Mouse (Mus musculus): ENCODE measurements around the gene Kdm2b. TPM values are rescaled to one million over a fixed set of nuclear protein-coding genes. Genes with fewer than 3 reads are reported as not detected.

The Kdm2b gene
- polyA plus RNA-seq, 1 experiment from 2014 or later: 26.8 TPM

DNA sequence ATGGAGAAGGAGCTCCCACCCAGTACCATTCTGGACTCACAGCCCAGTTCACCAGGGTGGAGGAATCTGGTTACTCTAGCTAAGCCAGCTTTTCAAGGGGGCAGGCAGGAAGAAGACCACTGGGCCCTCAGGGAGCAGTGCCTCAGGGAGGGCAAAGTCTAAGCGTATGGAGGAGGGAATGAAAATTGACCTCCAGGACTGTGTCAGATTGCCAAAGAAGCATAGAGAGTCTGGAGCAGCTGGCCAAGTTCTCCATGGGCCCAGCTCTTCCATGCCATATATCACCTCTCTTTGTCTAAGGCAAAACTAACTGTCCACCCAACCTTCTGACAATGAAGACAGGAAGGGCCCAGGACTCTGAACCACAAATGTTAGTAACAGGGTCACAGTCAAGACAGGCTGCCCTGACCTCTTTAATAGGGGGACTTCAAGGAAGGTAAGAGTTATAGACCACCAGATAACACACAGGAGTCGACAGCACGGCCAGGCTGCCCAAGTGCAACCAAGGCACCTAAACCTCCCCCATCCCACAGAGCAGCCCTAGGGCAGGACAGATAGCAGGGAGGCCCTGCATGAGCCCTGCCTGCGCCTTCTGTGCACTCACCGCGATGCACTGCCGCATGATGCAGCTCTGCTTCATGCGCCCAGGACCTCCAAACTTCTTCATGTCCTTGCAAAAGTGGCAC, 101.6 kb downstream of the Kdm2b start:
- Histone ChIP-seq H3K9ac (ENCODE audit: low read length) (no peak overlapping the region), H3K4me2 (ENCODE audit: low read depth, low read length) (no peak overlapping the region), H3K9me3 (replicated peaks; ENCODE audit: control insufficient read depth, low read length) (no peaks in the 10 kb centered on the region), H3K4me3 (ENCODE audit: low read length) (no peak overlapping the region), H3K27ac (ENCODE audit: low read length) (no peak overlapping the region), H3K27me3 (ENCODE audit: control insufficient read depth, insufficient read depth, low read length) (no peaks in the 10 kb centered on the region), H3K36me3 (ENCODE audit: control insufficient read depth, insufficient read depth) (no peaks in the 10 kb centered on the region; the same call in 1 of the 2 replicates), H3K4me1 (ENCODE audit: control insufficient read depth, insufficient read depth, low read length) (peaks cover 12% of the 10 kb centered on the region)
- ATAC-seq (replicated peaks; ENCODE audit: extremely low read depth, insufficient read depth, low FRiP score): no peak
- WGBS: 79% methylated on average over 8 of the region's 8 CpGs

DNA sequence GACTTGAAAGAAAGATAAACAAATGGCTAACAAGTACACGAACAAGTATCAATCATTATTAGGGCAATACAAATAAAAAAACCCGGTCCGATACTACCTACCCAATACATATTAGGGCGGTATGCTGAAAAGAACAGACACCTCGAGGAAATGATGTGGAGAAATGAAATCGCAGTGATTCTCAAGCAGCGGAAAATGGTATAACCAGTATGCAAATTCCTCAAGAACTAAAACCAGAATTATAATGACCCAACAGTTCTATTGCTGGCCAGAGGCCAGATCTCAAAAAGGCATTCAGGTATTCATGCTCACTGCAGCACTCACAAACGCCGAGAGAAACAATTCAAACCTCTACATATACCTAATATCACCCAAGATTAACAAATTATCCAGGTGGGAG, 102.6 kb downstream of the Kdm2b start:
- H3K4me2 ChIP-seq (ENCODE audit: low read depth, low read length): no peak overlapping the region

DNA sequence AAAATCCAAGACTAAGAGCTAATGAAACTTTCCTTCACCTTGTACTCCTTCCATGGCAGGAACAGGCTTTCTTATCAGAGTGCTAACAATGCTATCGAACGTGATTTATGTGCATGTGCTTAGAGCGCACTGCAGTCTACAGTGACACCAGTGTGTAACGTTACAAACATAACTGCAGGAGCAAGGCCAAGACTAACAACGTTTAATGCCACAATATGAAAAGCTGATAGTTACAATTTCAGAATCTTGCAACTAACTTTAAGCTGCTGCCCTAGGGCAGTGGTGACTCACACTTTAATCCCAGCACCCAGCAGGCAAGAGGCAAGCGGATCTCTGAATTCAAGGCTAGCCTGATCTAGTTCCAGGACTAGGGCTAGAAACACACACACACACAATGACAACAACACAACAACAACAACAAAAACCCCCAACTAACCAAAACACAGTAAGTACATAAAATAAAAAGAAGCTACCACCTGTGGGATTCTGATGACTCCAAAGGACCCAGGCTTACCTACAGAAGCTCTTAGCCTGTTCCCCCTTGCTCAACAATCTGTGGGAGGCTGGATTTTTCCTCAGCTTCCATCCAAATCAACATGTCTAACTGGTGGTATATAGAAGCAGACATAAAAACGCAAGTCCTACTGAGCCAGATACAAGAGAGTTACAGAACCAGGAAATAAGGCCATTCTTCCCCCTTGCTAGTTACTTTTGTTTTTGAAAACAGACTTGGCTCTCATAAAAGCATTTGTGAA, 104.9 kb downstream of the Kdm2b start:
- Histone ChIP-seq H3K4me3 (ENCODE audit: low read length) (no peak overlapping the region), H3K36me3 (ENCODE audit: control insufficient read depth, insufficient read depth) (peaks cover 4% of the 10 kb centered on the region), H3K4me1 (ENCODE audit: control insufficient read depth, insufficient read depth, low read length) (peaks cover 10% of the 10 kb centered on the region), H3K9ac (ENCODE audit: low read length) (no peak overlapping the region), H3K9me3 (replicated peaks; ENCODE audit: control insufficient read depth, low read length) (no peaks in the 10 kb centered on the region), H3K27me3 (ENCODE audit: control insufficient read depth, insufficient read depth, low read length) (no peaks in the 10 kb centered on the region), H3K27ac (ENCODE audit: low read length) (no peak overlapping the region), H3K4me2 (ENCODE audit: low read depth, low read length) (no peak overlapping the region)
- ATAC-seq (replicated peaks; ENCODE audit: extremely low read depth, insufficient read depth, low FRiP score): no peak; the same call in 1 of the 2 replicates
- 52% methylated on average over 7 of the region's 7 CpGs for WGBS

More for the DNA sequence above, 102.6 kb downstream of the Kdm2b start:
- WGBS: 91% methylated on average over 9 of the region's 9 CpGs
- Histone ChIP-seq H3K27me3 (ENCODE audit: control insufficient read depth, insufficient read depth, low read length) (no peaks in the 10 kb centered on the region), H3K4me3 (ENCODE audit: low read length) (no peak overlapping the region), H3K9ac (ENCODE audit: low read length) (no peak overlapping the region), H3K36me3 (ENCODE audit: control insufficient read depth, insufficient read depth) (no peaks in the 10 kb centered on the region; the same call in 1 of the 2 replicates), H3K4me1 (ENCODE audit: control insufficient read depth, insufficient read depth, low read length) (peaks cover 12% of the 10 kb centered on the region), H3K27ac (ENCODE audit: low read length) (no peak overlapping the region), H3K9me3 (replicated peaks; ENCODE audit: control insufficient read depth, low read length) (no peaks in the 10 kb centered on the region)
- no peak for ATAC-seq (replicated peaks; ENCODE audit: extremely low read depth, insufficient read depth, low FRiP score)

DNA sequence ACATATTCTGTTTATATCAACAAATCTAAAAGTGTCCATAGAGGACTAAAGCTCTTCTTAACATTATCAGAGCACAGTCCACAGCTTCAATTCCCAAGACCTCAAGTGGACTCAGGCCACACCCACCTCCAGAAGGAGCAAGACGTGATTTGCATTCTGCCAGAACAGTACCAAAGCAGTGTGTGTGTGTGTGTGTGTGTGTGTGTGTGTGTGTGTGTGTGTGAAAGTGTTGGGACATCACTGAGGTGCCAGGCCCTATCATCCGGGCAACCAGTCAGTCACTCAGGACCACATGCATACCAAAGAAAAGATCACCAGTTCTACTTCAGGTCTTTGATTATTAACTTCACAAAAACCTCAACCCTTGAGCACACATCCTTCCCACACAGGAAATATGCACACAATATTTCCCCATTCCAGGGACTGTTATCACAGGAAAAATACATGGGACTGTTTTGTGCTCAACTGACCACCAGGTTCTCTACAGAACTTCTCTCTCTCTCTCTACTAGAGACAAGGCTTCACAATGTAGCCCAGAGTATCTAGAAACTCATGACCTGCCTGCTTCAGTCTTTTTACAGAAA, 105.9 kb downstream of the Kdm2b start:
- Histone ChIP-seq H3K4me2 (ENCODE audit: low read depth, low read length) (no peak overlapping the region), H3K36me3 (ENCODE audit: control insufficient read depth, insufficient read depth) (peaks cover 12% of the 10 kb centered on the region), H3K27me3 (ENCODE audit: control insufficient read depth, insufficient read depth, low read length) (no peaks in the 10 kb centered on the region), H3K9ac (ENCODE audit: low read length) (no peak overlapping the region), H3K27ac (ENCODE audit: low read length) (no peak overlapping the region), H3K4me3 (ENCODE audit: low read length) (no peak overlapping the region), H3K4me1 (ENCODE audit: control insufficient read depth, insufficient read depth, low read length) (peaks cover 10% of the 10 kb centered on the region), H3K9me3 (replicated peaks; ENCODE audit: control insufficient read depth, low read length) (no peaks in the 10 kb centered on the region)
- 37% methylated on average over 2 of the region's 2 CpGs for WGBS
- no peak for ATAC-seq (replicated peaks; ENCODE audit: extremely low read depth, insufficient read depth, low FRiP score)

DNA sequence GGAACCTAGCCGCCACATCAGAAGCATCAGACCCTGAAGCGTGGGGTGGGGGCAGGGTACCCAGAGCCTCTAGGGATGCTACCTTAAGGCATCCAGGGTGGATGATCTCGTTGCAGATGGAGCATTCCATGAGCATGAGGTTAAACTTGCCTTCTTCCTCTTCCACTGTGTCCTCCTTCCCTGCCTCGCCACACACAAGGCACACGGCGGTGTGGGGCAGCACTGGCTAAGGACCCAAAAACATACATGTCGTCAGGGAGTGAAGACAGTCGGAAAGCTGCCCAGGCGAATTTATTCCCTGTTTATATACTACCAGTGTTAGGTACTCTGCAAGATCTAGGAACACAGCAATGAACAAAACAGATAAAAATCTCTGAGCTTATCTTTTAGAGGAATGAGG, 106.4 kb downstream of the Kdm2b start:
- 76% methylated on average over 9 of the region's 9 CpGs for WGBS
- Histone ChIP-seq H3K27ac (ENCODE audit: low read length) (no peak overlapping the region), H3K9ac (ENCODE audit: low read length) (no peak overlapping the region), H3K27me3 (ENCODE audit: control insufficient read depth, insufficient read depth, low read length) (no peaks in the 10 kb centered on the region), H3K4me2 (ENCODE audit: low read depth, low read length) (no peak overlapping the region), H3K9me3 (replicated peaks; ENCODE audit: control insufficient read depth, low read length) (no peaks in the 10 kb centered on the region), H3K4me1 (ENCODE audit: control insufficient read depth, insufficient read depth, low read length) (peaks cover 10% of the 10 kb centered on the region), H3K4me3 (ENCODE audit: low read length) (no peak overlapping the region), H3K36me3 (ENCODE audit: control insufficient read depth, insufficient read depth) (peaks cover 13% of the 10 kb centered on the region)
- no peak for ATAC-seq (replicated peaks; ENCODE audit: extremely low read depth, insufficient read depth, low FRiP score)

DNA sequence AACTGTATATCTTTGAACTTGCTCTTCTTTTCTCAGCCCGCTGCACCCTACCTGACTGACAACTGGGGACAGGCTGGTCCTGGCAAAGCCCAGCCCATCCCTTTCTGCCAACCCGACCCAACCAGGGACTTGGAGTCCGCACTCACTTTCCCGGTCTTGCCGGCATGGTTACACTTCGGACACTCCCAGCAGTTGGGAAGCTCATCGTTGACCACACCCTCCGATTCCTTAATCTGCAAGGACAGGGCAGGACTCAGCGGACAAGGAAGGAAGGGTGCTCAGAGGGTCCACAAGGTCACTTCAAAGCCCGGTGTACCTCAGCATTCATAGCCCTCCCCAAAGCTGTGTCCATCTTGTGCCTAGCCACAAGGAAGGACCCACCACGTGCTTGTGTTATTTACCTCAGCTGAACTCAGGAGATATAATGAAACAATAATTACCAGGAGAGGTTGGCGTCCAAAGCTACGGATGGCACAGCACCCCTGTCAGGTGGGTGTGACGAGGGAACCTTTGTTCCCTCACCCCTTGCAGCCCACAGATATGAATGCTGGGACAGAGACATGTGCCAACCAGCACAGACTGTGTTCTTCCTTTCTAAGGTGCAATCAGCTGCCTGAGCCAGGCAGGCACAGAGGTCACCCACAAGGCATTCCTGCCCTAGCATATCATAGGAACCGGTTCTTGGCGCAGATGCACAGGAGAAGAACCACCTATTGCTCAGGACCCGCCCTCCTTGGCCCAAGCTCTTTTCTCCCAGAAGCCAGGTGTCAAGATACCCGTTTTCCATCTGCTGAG, 107.2 kb downstream of the Kdm2b start:
- 90% methylated on average over 18 of the region's 18 CpGs for WGBS
- H3K36me3 ChIP-seq (ENCODE audit: control insufficient read depth, insufficient read depth): peaks cover 18% of the 10 kb centered on the region
- no peak for ATAC-seq (replicated peaks; ENCODE audit: extremely low read depth, insufficient read depth, low FRiP score)

DNA sequence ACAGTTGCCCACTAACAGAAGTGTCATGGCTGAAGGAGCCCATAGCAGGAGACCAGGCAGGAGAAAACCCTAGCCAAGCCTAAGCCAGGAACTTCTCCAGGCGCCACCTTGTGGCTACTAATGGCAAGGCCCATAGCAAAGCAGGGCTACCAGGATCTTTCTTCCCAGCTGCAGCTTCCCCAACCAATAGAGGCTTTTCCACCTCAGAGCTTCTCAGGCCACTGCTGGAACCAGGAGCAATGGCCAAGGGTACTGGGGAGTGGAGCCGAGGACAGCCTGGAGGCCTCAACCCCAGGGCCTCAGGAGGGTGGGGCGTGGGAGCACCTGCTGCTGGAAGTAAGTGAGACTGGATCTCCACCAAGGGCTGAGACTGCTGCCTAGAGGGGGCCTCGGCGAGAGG, 108.3 kb downstream of the Kdm2b start:
- H3K9me3 ChIP-seq (replicated peaks; ENCODE audit: control insufficient read depth, low read length): no peaks in the 10 kb centered on the region
- H3K27ac ChIP-seq (ENCODE audit: low read length): no peak overlapping the region
- ATAC-seq (replicated peaks; ENCODE audit: extremely low read depth, insufficient read depth, low FRiP score): no peak
- peaks cover 26% of the 10 kb centered on the region for H3K36me3 ChIP-seq (ENCODE audit: control insufficient read depth, insufficient read depth)
- H3K27me3 ChIP-seq (ENCODE audit: control insufficient read depth, insufficient read depth, low read length): no peaks in the 10 kb centered on the region
- WGBS: 56% methylated on average over 5 of the region's 5 CpGs
- H3K9ac ChIP-seq (ENCODE audit: low read length): no peak overlapping the region
- peaks cover 10% of the 10 kb centered on the region for H3K4me1 ChIP-seq (ENCODE audit: control insufficient read depth, insufficient read depth, low read length)
- no peak overlapping the region for H3K4me3 ChIP-seq (ENCODE audit: low read length)
- no peak overlapping the region for H3K4me2 ChIP-seq (ENCODE audit: low read depth, low read length)

More for the DNA sequence above, 107.2 kb downstream of the Kdm2b start:
- Histone ChIP-seq H3K27ac (ENCODE audit: low read length) (no peak overlapping the region), H3K9ac (ENCODE audit: low read length) (no peak overlapping the region), H3K4me3 (ENCODE audit: low read length) (no peak overlapping the region), H3K27me3 (ENCODE audit: control insufficient read depth, insufficient read depth, low read length) (no peaks in the 10 kb centered on the region), H3K9me3 (replicated peaks; ENCODE audit: control insufficient read depth, low read length) (no peaks in the 10 kb centered on the region), H3K4me1 (ENCODE audit: control insufficient read depth, insufficient read depth, low read length) (peaks cover 10% of the 10 kb centered on the region), H3K4me2 (ENCODE audit: low read depth, low read length) (no peak overlapping the region)

DNA sequence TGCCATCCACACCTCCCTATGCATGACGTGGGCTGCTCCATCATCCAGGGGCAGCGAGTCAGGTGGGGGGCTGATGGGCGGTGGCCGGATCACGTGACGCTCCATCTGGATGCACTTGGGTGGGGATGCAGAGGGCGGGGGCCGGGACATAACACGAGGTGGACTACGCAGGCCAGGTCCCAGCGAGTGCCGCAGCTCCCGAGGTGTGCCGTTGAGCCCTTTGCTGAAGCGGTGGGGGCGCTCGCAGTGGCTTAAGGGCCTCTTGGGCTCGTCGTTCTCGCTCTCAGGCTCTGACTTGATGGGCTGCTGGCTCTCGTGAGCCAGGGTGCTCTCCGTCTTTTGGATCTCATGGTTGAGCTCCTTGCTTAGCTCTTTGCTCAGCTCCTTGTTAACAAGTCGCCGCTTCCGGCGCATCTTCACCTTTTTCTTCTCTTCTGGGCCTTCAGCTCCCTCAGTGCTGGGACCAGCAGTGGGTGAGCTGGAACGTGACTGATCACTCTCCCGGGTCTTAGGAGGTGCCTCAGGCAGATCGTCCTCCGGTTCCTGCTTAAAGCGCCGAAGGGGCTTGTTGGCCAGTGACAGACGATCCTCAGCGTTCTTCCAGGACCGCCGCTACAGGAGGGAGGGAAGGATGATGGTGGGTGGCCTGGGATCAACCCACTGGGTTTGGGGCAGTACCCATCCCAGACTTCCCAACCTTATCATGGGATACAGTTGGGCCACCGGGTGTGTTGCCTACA, 109.2 kb downstream of the Kdm2b start:
- Histone ChIP-seq H3K4me2 (ENCODE audit: low read depth, low read length) (no peak overlapping the region), H3K27ac (ENCODE audit: low read length) (no peak overlapping the region), H3K4me3 (ENCODE audit: low read length) (no peak overlapping the region), H3K9me3 (replicated peaks; ENCODE audit: control insufficient read depth, low read length) (no peaks in the 10 kb centered on the region), H3K27me3 (ENCODE audit: control insufficient read depth, insufficient read depth, low read length) (no peaks in the 10 kb centered on the region), H3K9ac (ENCODE audit: low read length) (no peak overlapping the region), H3K36me3 (ENCODE audit: control insufficient read depth, insufficient read depth) (peaks cover 26% of the 10 kb centered on the region), H3K4me1 (ENCODE audit: control insufficient read depth, insufficient read depth, low read length) (peaks cover 7% of the 10 kb centered on the region)
- 90% methylated on average over 37 of the region's 37 CpGs for WGBS
- ATAC-seq (replicated peaks; ENCODE audit: extremely low read depth, insufficient read depth, low FRiP score): no peak

Measured in heart, embryonic 16.5 days (tissue).